ENCODE assay signal across 8 mouse cellular contexts in genomic region chr5:39960981-39961380, GRCm38 (mm10).
A peak's percentile ranks its signal among the peaks of the same experiment; 100 is the strongest.
DNase-seq lines count a peak whose midpoint lies in the region; ATAC-seq lines count a peak whose summit lies in the region.

No protein-coding gene starts in this region.

- no peak overlapping the region for H3K4me3 ChIP-seq in kidney, embryonic 14.5 days (ENCODE audit: low read length)

- peak; percentile 43; the same call in 1 of the 2 replicates for ATAC-seq in kidney, embryonic 14.5 days (ENCODE audit: low FRiP score, low TSS enrichment)
- ATAC-seq in megakaryocyte progenitor cell, adult 5-6 weeks (replicated peaks; ENCODE audit: poor library complexity): peak; percentile 92
- ATAC-seq in inflammation-experienced regulatory T-cells, adult 6 months: no peak

- no peak overlapping the region for H3K9ac ChIP-seq in kidney, embryonic 14.5 days (ENCODE audit: low read depth, low read length)

- no peak overlapping the region for H3K4me2 ChIP-seq in kidney, embryonic 14.5 days (replicated peaks; ENCODE audit: low read depth, low read length)

- peak; percentile 19 to 48 for DNase-seq in heart, postnatal 10 days
- no peak for DNase-seq in heart, adult 11 months
- DNase-seq in 3T3-L1 (ENCODE audit: low read depth, low spot score) (peak; percentile 50), adipocyte (ENCODE audit: low spot score) (peak; percentile 8)
- DNase-seq in embryo, embryonic 9.5 days (ENCODE audit: extremely low spot score): peak; percentile 57

- H3K4me1 ChIP-seq in kidney, embryonic 14.5 days (ENCODE audit: control insufficient read depth, insufficient read depth, low read length): no peaks in the 10 kb centered on the region

- WGBS in kidney, embryonic 14.5 days: 31% methylated on average over 4 of the region's 4 CpGs

- no peak overlapping the region for H3K27ac ChIP-seq in kidney, embryonic 14.5 days (ENCODE audit: low read depth, low read length)

- intact Hi-C loops in heart, postnatal 10 days (cut with DNase I): loop anchor here (2.0 to 10.0 kb wide), 4 partner anchors 119 to 1180 kb away; partner anchors contain the start of gene Hs3st1

- no peaks in the 10 kb centered on the region for H3K9me3 ChIP-seq in kidney, embryonic 14.5 days (ENCODE audit: control insufficient read depth, low read length)

- H3K36me3 ChIP-seq in kidney, embryonic 14.5 days (ENCODE audit: control insufficient read depth, insufficient read depth, low read length): no peaks in the 10 kb centered on the region

- H3K27me3 ChIP-seq in kidney, embryonic 14.5 days (ENCODE audit: control insufficient read depth, insufficient read depth, low read length): no peaks in the 10 kb centered on the region
